Mouse (Mus musculus) bone marrow, adult 2 months (tissue): ENCODE measurements at regions not wholly inside any gene's neighbourhood (a gene's known extent, or its start where the extent isn't known, plus 50 kb on each side); places are given as distances from the start of the nearest gene placed in this dataset.

Source experiments
- H3K27ac ChIP-seq: fragments of 200-500 bp; 2 replicates; pipeline ENCODE4 v1.5.1; 2012; ENCODE audit warnings: low read depth, mild to moderate bottlenecking, control low read depth, inconsistent platforms, low read length; ENCODE audit not compliant: control insufficient read depth, poor library complexity, insufficient read depth
- H3K4me1 ChIP-seq: fragments of 200-500 bp; 2 replicates; pipeline ENCODE4 v1.6.1; 2011; ENCODE audit warnings: low read length; ENCODE audit not compliant: control insufficient read depth, insufficient read depth
- H3K4me3 ChIP-seq: fragments of 200-500 bp; replicated peaks from 2 replicates; pipeline ENCODE3; 2011; ENCODE audit warnings: mild to moderate bottlenecking, low read depth, low read length, control low read depth; ENCODE audit not compliant: control insufficient read depth
- CTCF ChIP-seq: fragments of 200-500 bp; IDR thresholded peaks from 2 replicates; pipeline ENCODE4 v1.5.1; 2011; ENCODE audit warnings: low read length, control low read depth; ENCODE audit not compliant: control insufficient read depth, insufficient read depth
- POLR2A ChIP-seq: fragments of 200-500 bp; IDR thresholded peaks from 2 replicates; pipeline ENCODE4 v1.6.1; 2011; ENCODE audit warnings: low read depth, mild to moderate bottlenecking, control low read depth, low read length, borderline replicate concordance; ENCODE audit not compliant: control insufficient read depth
- WGBS: fragments of 180-500 bp; shearing (Covaris S2); methylation state at CpG from one replicate; pipeline ENCODE4 v1.1.7; 2018; 5-methylcytosine and 5-hydroxymethylcytosine counted together

- no peak overlapping the region for H3K4me3 ChIP-seq
- 74% methylated on average over 3 of the region's 3 CpGs for WGBS
- no peaks in the 10 kb centered on the region for H3K4me1 ChIP-seq
- TF ChIP-seq CTCF = peak; percentile 51
- no peak for TF ChIP-seq POLR2A
- H3K27ac ChIP-seq = no peak overlapping the region
Observed at GRCm38 (mm10) chr11:117048911-117049310, 66.1 kb upstream of the Sec14l1 start.

GRCm38 (mm10) chr11:117050788-117051187 lies 64.2 kb upstream of the Sec14l1 start:
- TF ChIP-seq CTCF = no peak
- TF ChIP-seq POLR2A = no peak
- Histone ChIP-seq H3K4me1 (no peaks in the 10 kb centered on the region), H3K4me3 (no peak overlapping the region), H3K27ac (no peak overlapping the region)
- 79% methylated on average over 7 of the region's 7 CpGs for WGBS

GRCm38 (mm10) chr11:117056958-117057357 lies 58.0 kb upstream of the Sec14l1 start:
- H3K4me3 ChIP-seq = no peak overlapping the region
- no peak overlapping the region for H3K27ac ChIP-seq
- no peak for TF ChIP-seq POLR2A
- peak; percentile 47; the same call in 1 of the 2 replicates for TF ChIP-seq CTCF
- WGBS = 13% methylated on average over 9 of the region's 9 CpGs
- H3K4me1 ChIP-seq = no peaks in the 10 kb centered on the region

GRCm38 (mm10) chr11:117057451-117057850 lies 57.5 kb upstream of the Sec14l1 start:
- WGBS = 33% methylated on average over 7 of the region's 7 CpGs
- Histone ChIP-seq H3K27ac (no peak overlapping the region), H3K4me1 (no peaks in the 10 kb centered on the region), H3K4me3 (no peak overlapping the region)
- TF ChIP-seq CTCF (peak; percentile 58), POLR2A (no peak)

- no peak for TF ChIP-seq CTCF
- no peak for TF ChIP-seq POLR2A
- Histone ChIP-seq H3K27ac (no peak overlapping the region), H3K4me3 (no peak overlapping the region), H3K4me1 (no peaks in the 10 kb centered on the region)
- WGBS = 46% methylated on average over 8 of the region's 8 CpGs
Observed at GRCm38 (mm10) chr11:117059120-117059519, 55.8 kb upstream of the Sec14l1 start.

- Histone ChIP-seq H3K27ac (no peak overlapping the region), H3K4me1 (no peaks in the 10 kb centered on the region), H3K4me3 (no peak overlapping the region)
- WGBS = 42% methylated on average over 19 of the region's 19 CpGs
- no peak for TF ChIP-seq CTCF
- no peak for TF ChIP-seq POLR2A
Observed at GRCm38 (mm10) chr11:117059981-117060705, 54.8 kb upstream of the Sec14l1 start.

- H3K27ac ChIP-seq = no peak overlapping the region
Observed at GRCm38 (mm10) chr11:117060706-117061337, 54.1 kb upstream of the Sec14l1 start.

GRCm38 (mm10) chr11:117062772-117063499 lies 52.0 kb upstream of the Sec14l1 start:
- H3K4me3 ChIP-seq = no peak overlapping the region
- WGBS = 59% methylated on average over 14 of the region's 14 CpGs
- H3K27ac ChIP-seq = no peak overlapping the region
- H3K4me1 ChIP-seq = no peaks in the 10 kb centered on the region
- TF ChIP-seq CTCF (no peak), POLR2A (no peak)

More at GRCm38 (mm10) chr11:117060706-117061337, 54.1 kb upstream of the Sec14l1 start:
- TF ChIP-seq CTCF (no peak), POLR2A (no peak)
- WGBS = 36% methylated on average over 9 of the region's 9 CpGs
- no peaks in the 10 kb centered on the region for H3K4me1 ChIP-seq
- H3K4me3 ChIP-seq = no peak overlapping the region
